Mouse (Mus musculus) bone marrow, adult 2 months (tissue): ENCODE data around the gene Akap2. TPM values are rescaled to one million over a fixed set of nuclear protein-coding genes. Genes with fewer than 3 reads are reported as not detected.

ENCODE experiments used
- H3K27ac ChIP-seq: fragments of 200-500 bp; 2 replicates; pipeline ENCODE4 v1.5.1; 2012; ENCODE audit warnings: low read depth, mild to moderate bottlenecking, control low read depth, inconsistent platforms, low read length; ENCODE audit not compliant: control insufficient read depth, poor library complexity, insufficient read depth
- H3K4me1 ChIP-seq: fragments of 200-500 bp; 2 replicates; pipeline ENCODE4 v1.6.1; 2011; ENCODE audit warnings: low read length; ENCODE audit not compliant: control insufficient read depth, insufficient read depth
- H3K4me3 ChIP-seq: fragments of 200-500 bp; replicated peaks from 2 replicates; pipeline ENCODE3; 2011; ENCODE audit warnings: mild to moderate bottlenecking, low read depth, low read length, control low read depth; ENCODE audit not compliant: control insufficient read depth
- CTCF ChIP-seq: fragments of 200-500 bp; IDR thresholded peaks from 2 replicates; pipeline ENCODE4 v1.5.1; 2011; ENCODE audit warnings: low read length, control low read depth; ENCODE audit not compliant: control insufficient read depth, insufficient read depth
- POLR2A ChIP-seq: fragments of 200-500 bp; IDR thresholded peaks from 2 replicates; pipeline ENCODE4 v1.6.1; 2011; ENCODE audit warnings: low read depth, mild to moderate bottlenecking, control low read depth, low read length, borderline replicate concordance; ENCODE audit not compliant: control insufficient read depth
- WGBS: fragments of 180-500 bp; shearing (Covaris S2); methylation state at CpG from one replicate; pipeline ENCODE4 v1.1.7; 2018; 5-methylcytosine and 5-hydroxymethylcytosine counted together
- polyA plus RNA-seq: library from polyadenylated mRNA; stranded (reverse); fragments of >200 nt; gene quantifications from 2 replicates; pipeline ENCODE4 v1.2.4, GENCODE M21; 2011; ENCODE audit warnings: low replicate concordance; ENCODE audit not compliant: missing spikeins, insufficient read depth, insufficient read length

Akap2 gene
- polyA plus RNA-seq, 1 experiment, result 4.0 TPM

DNA sequence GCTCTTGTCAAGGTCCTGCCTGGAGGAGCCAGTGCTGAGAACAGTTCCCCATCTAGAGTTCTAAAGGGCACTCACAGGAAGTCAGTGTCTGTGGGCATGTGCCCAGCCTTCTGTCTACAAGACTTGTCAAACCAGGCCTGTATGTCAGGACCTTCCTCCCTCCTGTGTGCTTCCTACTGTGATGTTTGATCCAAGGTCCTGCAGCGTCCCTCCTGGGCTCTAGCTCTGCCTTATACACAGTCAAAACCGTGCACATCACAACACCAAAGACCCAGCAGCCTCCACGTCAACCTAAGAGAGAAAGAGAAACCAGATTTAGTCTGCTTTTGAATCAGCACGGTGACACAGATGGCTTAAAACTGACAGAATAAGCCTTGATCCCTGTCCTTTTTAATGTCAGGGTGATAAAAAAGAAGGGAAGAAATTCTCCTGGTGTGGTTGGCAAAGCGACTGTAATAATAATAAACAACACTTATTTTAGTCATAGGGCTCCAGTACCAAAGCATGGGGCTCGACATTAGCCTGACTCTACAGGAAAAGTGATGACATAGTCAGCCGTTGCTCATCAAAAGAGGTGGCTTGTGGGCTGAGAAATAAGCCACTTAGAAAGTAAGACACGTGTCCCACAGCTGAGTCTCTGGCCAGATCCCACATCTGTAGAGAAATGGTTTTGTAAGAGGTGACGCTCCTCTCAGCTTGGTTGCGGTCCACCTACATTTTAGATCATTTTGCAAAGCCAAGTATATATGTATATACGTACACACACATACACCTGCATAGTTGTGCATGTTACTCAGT, 13.5 kb downstream of the Akap2 start:
- Histone ChIP-seq H3K27ac (no peak overlapping the region), H3K4me3 (no peak overlapping the region), H3K4me1 (peaks cover 3% of the 10 kb centered on the region; the same call in 1 of the 2 replicates)
- WGBS, result 55% methylated on average over 11 of the region's 11 CpGs
- no peak for TF ChIP-seq POLR2A
- TF ChIP-seq CTCF, result no peak

DNA sequence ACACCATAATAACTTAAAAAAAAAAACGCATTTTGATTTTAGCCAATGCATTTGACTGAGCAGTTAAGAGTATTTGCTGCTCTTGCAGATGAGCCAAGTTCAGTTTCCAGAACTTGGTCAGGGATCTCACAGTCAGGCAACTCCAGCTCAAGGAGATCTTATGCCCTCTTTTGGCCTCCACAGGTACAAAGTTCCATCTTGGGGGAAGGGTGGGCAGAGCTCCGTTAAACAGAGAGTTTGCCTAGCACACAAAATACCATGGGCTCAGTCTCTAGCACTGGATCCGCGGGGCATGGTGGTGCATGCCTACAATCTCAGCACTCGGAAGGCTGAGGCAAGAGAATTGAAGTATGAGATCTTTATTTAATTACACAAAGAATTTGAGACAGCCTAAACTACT, 14.9 kb downstream of the Akap2 start:
- WGBS, result 87% methylated on average over 5 of the region's 5 CpGs
- peaks cover 1% of the 10 kb centered on the region; the same call in 1 of the 2 replicates for H3K4me1 ChIP-seq
- H3K4me3 ChIP-seq, result no peak overlapping the region
- TF ChIP-seq POLR2A (no peak), CTCF (no peak)
- no peak overlapping the region for H3K27ac ChIP-seq

DNA sequence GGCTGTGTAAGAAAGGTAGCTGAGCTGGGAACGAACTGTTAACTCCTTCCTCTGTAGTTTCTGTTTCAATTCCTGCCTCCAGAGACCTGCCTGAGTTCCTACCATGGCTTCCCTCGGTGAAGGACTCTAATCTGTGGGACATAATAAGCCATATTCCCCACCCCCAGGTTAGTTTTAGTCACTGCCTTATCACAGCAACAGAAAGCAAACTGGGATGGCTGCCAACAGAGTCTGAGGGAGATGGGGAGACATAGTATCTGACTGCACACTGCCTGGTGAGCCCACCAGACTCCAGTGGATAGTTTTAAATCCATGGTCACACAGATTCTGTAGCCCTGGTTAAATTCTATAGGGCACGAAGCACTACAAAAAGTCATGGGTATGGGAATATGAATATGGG, 16.0 kb downstream of the Akap2 start:
- 55% methylated on average over 3 of the region's 3 CpGs for WGBS
- no peak overlapping the region for H3K4me3 ChIP-seq
- H3K27ac ChIP-seq, result no peak overlapping the region
- no peak for TF ChIP-seq POLR2A
- no peak for TF ChIP-seq CTCF
- H3K4me1 ChIP-seq, result peaks cover 1% of the 10 kb centered on the region; the same call in 1 of the 2 replicates

DNA sequence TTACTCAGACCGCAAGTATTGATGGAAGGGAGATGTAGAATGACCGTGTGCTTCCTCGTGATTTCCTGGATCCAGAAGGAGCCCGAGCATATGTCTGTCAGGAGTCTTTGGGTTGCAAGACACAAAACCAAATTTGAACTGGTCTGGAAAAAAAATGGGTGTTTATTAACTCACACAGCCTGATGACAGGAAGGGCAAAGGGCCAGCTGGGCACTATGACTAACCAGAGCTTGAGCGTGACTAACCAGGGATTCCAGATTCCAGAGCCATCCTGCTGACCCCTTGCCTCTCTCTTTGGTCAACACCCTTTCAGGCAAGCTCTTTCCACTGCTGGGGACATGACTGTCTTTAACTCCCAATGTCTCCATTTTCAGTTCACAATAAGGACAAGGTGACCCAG, 18.0 kb downstream of the Akap2 start:
- TF ChIP-seq CTCF (no peak), POLR2A (no peak)
- peaks cover 1% of the 10 kb centered on the region; the same call in 1 of the 2 replicates for H3K4me1 ChIP-seq
- no peak overlapping the region for H3K27ac ChIP-seq
- WGBS, result 78% methylated on average over 5 of the region's 5 CpGs
- no peak overlapping the region for H3K4me3 ChIP-seq

DNA sequence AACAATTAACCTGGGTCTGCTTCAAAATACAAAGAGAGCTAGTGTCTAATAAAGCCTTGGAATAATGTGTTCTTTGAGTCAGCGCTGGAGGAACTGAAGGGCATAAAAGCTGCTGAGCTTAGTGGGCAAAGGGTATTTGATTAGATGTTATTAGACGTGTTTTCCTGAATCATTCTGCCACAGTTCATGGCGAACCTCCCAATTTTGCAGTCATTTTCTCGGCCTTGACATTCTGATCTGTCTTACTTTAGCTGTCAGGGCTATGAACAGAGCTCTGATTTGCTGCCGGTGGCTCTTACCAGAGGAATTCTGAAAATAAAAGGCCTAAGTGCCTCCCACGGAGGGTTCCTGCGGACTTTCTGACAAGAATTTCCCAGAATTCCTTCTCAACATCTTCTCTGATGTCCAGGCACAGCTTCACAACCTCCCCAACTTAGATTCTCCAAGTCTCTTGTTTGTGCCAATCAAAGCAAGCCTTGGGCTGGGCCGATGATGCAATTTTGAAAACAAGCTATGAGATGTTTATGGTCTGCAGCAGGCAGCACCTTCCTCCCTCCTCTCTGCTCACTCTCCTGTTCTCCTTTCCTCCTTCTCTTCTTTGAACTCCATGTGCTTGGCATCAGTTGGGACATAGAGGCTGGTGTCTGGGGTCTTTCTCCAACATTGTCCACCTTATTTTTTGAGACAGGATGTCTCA, 21.5 kb downstream of the Akap2 start:
- Histone ChIP-seq H3K4me1 (no peaks in the 10 kb centered on the region), H3K27ac (no peak overlapping the region), H3K4me3 (no peak overlapping the region)
- no peak for TF ChIP-seq POLR2A
- 74% methylated on average over 8 of the region's 8 CpGs for WGBS

DNA sequence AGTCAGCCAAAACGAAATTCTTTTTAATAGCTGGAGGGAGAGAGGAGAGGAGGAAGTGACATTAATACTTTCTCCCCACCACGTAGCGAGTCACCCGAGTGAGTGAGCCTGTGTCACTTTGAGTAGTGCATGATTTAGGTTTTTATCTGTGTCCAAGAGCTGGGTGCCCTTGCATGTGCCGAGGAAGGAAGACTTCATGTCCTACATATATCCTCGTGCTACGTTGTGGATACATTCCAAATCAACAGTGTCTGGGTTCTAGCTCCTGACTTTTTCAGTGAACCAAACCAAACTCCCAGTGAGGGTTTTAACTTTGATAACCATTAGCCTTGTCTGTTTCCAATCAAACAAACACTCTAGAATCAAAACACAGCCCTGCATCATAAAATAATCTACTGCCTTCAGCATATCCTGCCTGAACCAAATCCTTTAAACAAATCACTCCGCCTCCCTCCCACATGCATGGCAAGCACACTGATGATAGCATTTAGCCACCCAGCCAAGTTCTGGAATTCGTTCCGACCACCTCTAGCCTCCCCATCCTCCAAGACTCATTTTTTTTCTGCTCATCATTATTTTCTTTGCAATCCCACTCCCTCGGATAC, 26.0 kb downstream of the Akap2 start:
- Histone ChIP-seq H3K4me1 (no peaks in the 10 kb centered on the region), H3K27ac (no peak overlapping the region), H3K4me3 (no peak overlapping the region)
- no peak for TF ChIP-seq CTCF
- no peak for TF ChIP-seq POLR2A
- WGBS, result 52% methylated on average over 11 of the region's 11 CpGs

DNA sequence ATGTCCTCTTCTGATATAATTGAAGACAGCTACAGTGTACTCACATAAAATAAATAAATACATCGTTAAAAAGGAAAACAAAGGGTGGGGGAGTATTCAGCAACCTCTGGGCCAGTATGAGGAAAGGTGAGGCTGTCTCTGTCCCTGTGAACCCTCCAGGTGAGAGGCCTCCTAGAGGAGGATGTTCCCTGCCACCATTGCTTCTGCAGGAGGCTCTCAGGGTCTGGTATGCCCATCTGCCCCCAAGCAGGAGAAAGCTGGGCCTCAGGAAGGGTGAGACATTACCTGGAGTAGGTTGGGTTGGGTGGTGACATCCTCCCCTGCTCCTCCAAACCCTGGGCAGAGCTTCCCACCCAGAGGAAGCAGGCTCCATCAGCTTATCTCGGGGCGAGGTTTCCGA, 33.2 kb downstream of the Akap2 start:
- WGBS, result 40% methylated on average over 4 of the region's 4 CpGs
- TF ChIP-seq POLR2A (no peak), CTCF (no peak)
- Histone ChIP-seq H3K4me1 (no peaks in the 10 kb centered on the region; the same call in 1 of the 2 replicates), H3K27ac (no peak overlapping the region), H3K4me3 (no peak overlapping the region)

DNA sequence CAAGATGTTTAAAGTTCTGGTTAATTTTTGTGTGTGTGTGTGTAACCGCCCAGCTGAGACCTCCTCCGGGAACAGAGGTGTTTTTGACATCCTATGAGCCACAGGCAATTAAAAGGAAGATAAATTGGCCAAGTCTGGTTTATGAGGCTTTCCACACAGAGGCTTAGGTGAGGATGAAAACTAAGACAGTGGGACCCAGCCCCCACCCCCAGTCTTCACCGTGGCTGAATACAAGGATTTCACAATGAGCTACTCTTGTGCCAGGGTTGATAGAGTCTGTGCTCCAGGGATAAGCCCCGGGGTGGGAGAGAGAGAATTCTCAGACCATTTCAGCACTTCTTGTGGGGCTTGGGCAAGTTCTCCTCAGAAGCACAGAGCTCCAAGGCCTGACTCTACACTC, 33.6 kb downstream of the Akap2 start:
- Histone ChIP-seq H3K4me3 (no peak overlapping the region), H3K4me1 (no peaks in the 10 kb centered on the region; the same call in 1 of the 2 replicates), H3K27ac (no peak overlapping the region)
- 53% methylated on average over 4 of the region's 4 CpGs for WGBS
- TF ChIP-seq POLR2A (no peak), CTCF (no peak)

DNA sequence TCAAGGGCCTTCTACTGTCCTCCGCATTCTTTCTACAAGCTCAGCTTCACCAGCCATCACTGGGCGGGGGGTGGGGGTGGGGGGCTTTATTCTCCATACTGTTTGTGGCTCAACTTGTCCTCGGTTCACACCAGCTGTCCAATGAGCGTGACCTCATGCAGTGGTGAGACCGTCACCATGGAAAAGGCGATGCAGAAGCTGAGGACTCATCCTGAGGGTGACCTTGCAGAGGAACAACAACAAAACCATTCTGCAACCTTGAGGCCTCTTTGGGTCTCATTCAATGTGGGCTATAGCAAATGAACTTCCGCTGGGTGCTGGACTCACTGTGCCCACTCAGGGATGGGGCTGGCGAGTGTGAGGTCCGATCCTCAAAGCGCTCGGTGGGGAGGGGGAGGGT, 34.1 kb downstream of the Akap2 start:
- H3K4me1 ChIP-seq, result no peaks in the 10 kb centered on the region; the same call in 1 of the 2 replicates
- no peak overlapping the region for H3K4me3 ChIP-seq
- no peak overlapping the region for H3K27ac ChIP-seq
- 89% methylated on average over 11 of the region's 11 CpGs for WGBS
- TF ChIP-seq CTCF (no peak), POLR2A (no peak)
